In the genomic region with DNA sequence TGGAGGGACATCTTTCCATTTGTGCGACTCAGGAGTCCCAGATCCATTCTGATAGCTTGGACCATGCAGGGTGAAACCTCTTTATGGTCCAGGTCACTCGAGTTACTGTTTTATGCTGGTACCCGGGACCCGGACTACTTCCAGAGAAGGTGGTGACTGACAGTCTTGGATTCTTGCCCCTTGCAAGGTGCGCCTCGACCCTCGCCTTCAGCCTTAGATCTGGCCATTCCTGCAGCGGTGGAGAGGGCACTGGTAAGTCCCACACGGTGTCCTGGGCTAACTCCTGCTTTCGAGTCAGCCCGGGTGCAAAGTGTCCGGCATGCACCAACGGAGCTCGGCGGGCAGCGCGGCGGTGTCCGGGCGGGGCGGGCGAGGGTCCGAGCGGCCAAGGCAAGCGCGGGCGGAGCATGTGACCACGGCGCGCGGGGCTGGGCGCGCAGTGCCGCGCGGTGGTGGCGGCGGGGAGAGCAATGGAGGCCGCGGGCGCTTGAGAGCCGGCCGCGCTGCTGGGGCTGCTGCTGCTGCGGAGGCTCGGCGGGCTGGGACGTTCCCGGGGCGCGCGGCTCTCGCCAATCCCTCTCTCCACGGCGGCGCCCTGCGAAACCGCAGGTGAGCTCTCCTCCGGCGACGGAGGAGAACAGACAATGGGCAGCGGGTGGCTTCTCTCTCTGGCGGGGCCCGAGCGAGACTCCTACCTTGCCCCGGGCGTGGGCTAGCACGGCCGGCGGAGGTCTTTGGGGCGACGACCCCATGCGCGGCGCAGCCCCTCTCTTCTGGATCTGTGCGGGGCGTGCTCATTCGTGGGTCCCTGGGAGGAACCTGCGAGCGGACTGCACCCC, we compare ENCODE assay signal across 8 mouse cellular contexts. TPM values are rescaled to one million over a fixed set of nuclear protein-coding genes. Genes with fewer than 3 reads are reported as not detected.
DNase-seq lines count a peak whose midpoint lies in the region; ATAC-seq lines count a peak whose summit lies in the region.

No protein-coding gene starts in this region.

- 1% methylated on average over 78 of the region's 80 CpGs for WGBS in intestine, embryonic 16.5 days
- WGBS in limb, embryonic 13.5 days, result 2% methylated on average over 46 of the region's 80 CpGs
- under 1% methylated on average over 57 of the region's 80 CpGs for WGBS in midbrain, embryonic 13.5 days

- peak overlapping the region; percentile 92 for H3K9ac ChIP-seq in intestine, embryonic 16.5 days (ENCODE audit: low read depth, low read length)
- peak overlapping the region; percentile 93 for H3K9ac ChIP-seq in limb, embryonic 13.5 days
- H3K9ac ChIP-seq in midbrain, embryonic 13.5 days (replicated peaks), result peak overlapping the region; percentile 96

- H3K4me2 ChIP-seq in intestine, embryonic 16.5 days (ENCODE audit: low read depth, low read length), result peak overlapping the region; percentile 95
- peak overlapping the region; percentile 89 for H3K4me2 ChIP-seq in limb, embryonic 13.5 days (replicated peaks)
- peak overlapping the region; percentile 67 for H3K4me2 ChIP-seq in midbrain, embryonic 13.5 days (replicated peaks)

- DNase-seq in layer of hippocampus, adult 11-12 months (ENCODE audit: low spot score), result peak; percentile 50
- DNase-seq in layer of hippocampus, adult 9-10 months (ENCODE audit: low spot score), result no peak
- peak; percentile 58 to 77 for DNase-seq in cerebellum, postnatal 4 days (ENCODE audit: low spot score in 2 of 2)
- peak; percentile 70 to 71 for DNase-seq in frontal cortex, postnatal 36 days (ENCODE audit: low spot score in 2 of 2)
- peak; percentile 67 to 74 for DNase-seq in spleen, postnatal 10 days (ENCODE audit: low spot score in 2 of 2)

- H3K27ac ChIP-seq in intestine, embryonic 16.5 days (ENCODE audit: low read length), result peak overlapping the region; percentile 73
- peak overlapping the region; percentile 87 for H3K27ac ChIP-seq in limb, embryonic 13.5 days
- peak overlapping the region; percentile 98 for H3K27ac ChIP-seq in midbrain, embryonic 13.5 days

- ATAC-seq in intestine, embryonic 16.5 days, result peak; percentile 93
- ATAC-seq in limb, embryonic 13.5 days (ENCODE audit: low FRiP score, low read depth), result peak; percentile 92
- peak; percentile 94 for ATAC-seq in midbrain, embryonic 13.5 days

- no peaks in the 10 kb centered on the region for H3K36me3 ChIP-seq in intestine, embryonic 16.5 days (ENCODE audit: control insufficient read depth, insufficient read depth, low read length)
- no peaks in the 10 kb centered on the region for H3K36me3 ChIP-seq in limb, embryonic 13.5 days
- no peaks in the 10 kb centered on the region for H3K36me3 ChIP-seq in midbrain, embryonic 13.5 days

- no peaks in the 10 kb centered on the region for H3K27me3 ChIP-seq in intestine, embryonic 16.5 days (replicated peaks; ENCODE audit: control insufficient read depth, insufficient read depth, low read length)
- no peaks in the 10 kb centered on the region for H3K27me3 ChIP-seq in limb, embryonic 13.5 days
- H3K27me3 ChIP-seq in midbrain, embryonic 13.5 days, result no peaks in the 10 kb centered on the region

- peak overlapping the region; percentile 83 for H3K4me3 ChIP-seq in intestine, embryonic 16.5 days (ENCODE audit: low read length)
- peak overlapping the region; percentile 82 for H3K4me3 ChIP-seq in limb, embryonic 13.5 days
- peak overlapping the region; percentile 75 for H3K4me3 ChIP-seq in midbrain, embryonic 13.5 days (replicated peaks)

- peaks cover 3% of the 10 kb centered on the region; the same call in 1 of the 2 replicates for H3K4me1 ChIP-seq in intestine, embryonic 16.5 days (ENCODE audit: control insufficient read depth, insufficient read depth, low read length)
- peaks cover 22% of the 10 kb centered on the region for H3K4me1 ChIP-seq in limb, embryonic 13.5 days
- peaks cover 35% of the 10 kb centered on the region for H3K4me1 ChIP-seq in midbrain, embryonic 13.5 days (replicated peaks)

- H3K9me3 ChIP-seq in intestine, embryonic 16.5 days (ENCODE audit: control insufficient read depth, low read length), result no peaks in the 10 kb centered on the region
- H3K9me3 ChIP-seq in limb, embryonic 13.5 days, result no peaks in the 10 kb centered on the region
- no peaks in the 10 kb centered on the region for H3K9me3 ChIP-seq in midbrain, embryonic 13.5 days

RNA-seq across cellular contexts. Expression of a gene that starts 1.2 kb away (rescaled TPM):
- polyA plus RNA-seq in intestine, embryonic 16.5 days (2015; fragmentation: Nextera tagmentation; extraction: Ambion mirVana), result 10.6 and 11.1 TPM in 2 replicates
- 19.9 and 24.2 TPM in 2 replicates for polyA plus RNA-seq in limb, embryonic 13.5 days (2015; fragmentation: Nextera tagmentation; extraction: Ambion mirVana)
- polyA plus RNA-seq in midbrain, embryonic 13.5 days (2015; fragmentation: Nextera tagmentation; extraction: Ambion mirVana), result 68.9 and 75.2 TPM in 2 replicates
